Mouse (Mus musculus) liver (tissue): ENCODE measurements at regions not wholly inside any gene's neighbourhood (a gene's known extent, or its start where the extent isn't known, plus 50 kb on each side); places are given as distances from the start of the nearest gene placed in this dataset.
A peak's percentile ranks its signal among the peaks of the same experiment; 100 is the strongest.

Experiments
- DNase-seq: peaks from one replicate; pipeline ENCODE4 v3.0.0-alpha.2; 2020; ENCODE audit warnings: mixed read lengths

- DNase-seq = no peak
These were observed 283.7 kb upstream of the Smim15 start for GRCm38 (mm10) chr13:107760511-107760910.

GRCm38 (mm10) chr13:107758327-107759095 is 285.7 kb upstream of the Smim15 start:
- DNase-seq = no peak

GRCm38 (mm10) chr13:107752745-107753144 is 291.5 kb upstream of the Smim15 start:
- DNase-seq = no peak

GRCm38 (mm10) chr13:107743464-107744218 is 300.6 kb upstream of the Smim15 start:
- DNase-seq = no peak

- no peak for DNase-seq
These were observed 307.7 kb upstream of the Smim15 start for GRCm38 (mm10) chr13:107736581-107736980.

- DNase-seq = no peak
These were observed 309.9 kb upstream of the Smim15 start for GRCm38 (mm10) chr13:107734161-107734905.

GRCm38 (mm10) chr13:107730976-107731375 is 313.3 kb upstream of the Smim15 start:
- DNase-seq = no peak

- DNase-seq = no peak
These were observed 317.8 kb upstream of the Smim15 start for GRCm38 (mm10) chr13:107726491-107726890.

- DNase-seq = no peak
These were observed 322.3 kb upstream of the Smim15 start for GRCm38 (mm10) chr13:107721901-107722300.

- DNase-seq = no peak
These were observed 323.2 kb upstream of the Smim15 start for GRCm38 (mm10) chr13:107720874-107721574.

- DNase-seq = no peak
These were observed 325.1 kb upstream of the Smim15 start for GRCm38 (mm10) chr13:107718973-107719620.

GRCm38 (mm10) chr13:107715616-107716015 is 328.6 kb upstream of the Smim15 start:
- DNase-seq = no peak

- DNase-seq = no peak
These were observed 330.2 kb upstream of the Smim15 start for GRCm38 (mm10) chr13:107714001-107714400.

- DNase-seq = no peak
These were observed 332.8 kb upstream of the Smim15 start for GRCm38 (mm10) chr13:107711341-107711994.

GRCm38 (mm10) chr13:107710368-107710767 is 333.9 kb upstream of the Smim15 start:
- no peak for DNase-seq

GRCm38 (mm10) chr13:107709828-107710227 is 334.4 kb upstream of the Smim15 start:
- DNase-seq = no peak

- DNase-seq = no peak
These were observed 340.5 kb upstream of the Smim15 start for GRCm38 (mm10) chr13:107703736-107704135.

GRCm38 (mm10) chr13:107700268-107701139 is 343.7 kb upstream of the Smim15 start:
- peak; percentile 14 for DNase-seq

- DNase-seq = no peak
These were observed 345.0 kb upstream of the Smim15 start for GRCm38 (mm10) chr13:107699251-107699650.

GRCm38 (mm10) chr13:107698345-107698744 is 345.9 kb upstream of the Smim15 start:
- DNase-seq = no peak
